Mouse (Mus musculus): ENCODE measurements around the gene Tlx3.

Gene Tlx3

DNA sequence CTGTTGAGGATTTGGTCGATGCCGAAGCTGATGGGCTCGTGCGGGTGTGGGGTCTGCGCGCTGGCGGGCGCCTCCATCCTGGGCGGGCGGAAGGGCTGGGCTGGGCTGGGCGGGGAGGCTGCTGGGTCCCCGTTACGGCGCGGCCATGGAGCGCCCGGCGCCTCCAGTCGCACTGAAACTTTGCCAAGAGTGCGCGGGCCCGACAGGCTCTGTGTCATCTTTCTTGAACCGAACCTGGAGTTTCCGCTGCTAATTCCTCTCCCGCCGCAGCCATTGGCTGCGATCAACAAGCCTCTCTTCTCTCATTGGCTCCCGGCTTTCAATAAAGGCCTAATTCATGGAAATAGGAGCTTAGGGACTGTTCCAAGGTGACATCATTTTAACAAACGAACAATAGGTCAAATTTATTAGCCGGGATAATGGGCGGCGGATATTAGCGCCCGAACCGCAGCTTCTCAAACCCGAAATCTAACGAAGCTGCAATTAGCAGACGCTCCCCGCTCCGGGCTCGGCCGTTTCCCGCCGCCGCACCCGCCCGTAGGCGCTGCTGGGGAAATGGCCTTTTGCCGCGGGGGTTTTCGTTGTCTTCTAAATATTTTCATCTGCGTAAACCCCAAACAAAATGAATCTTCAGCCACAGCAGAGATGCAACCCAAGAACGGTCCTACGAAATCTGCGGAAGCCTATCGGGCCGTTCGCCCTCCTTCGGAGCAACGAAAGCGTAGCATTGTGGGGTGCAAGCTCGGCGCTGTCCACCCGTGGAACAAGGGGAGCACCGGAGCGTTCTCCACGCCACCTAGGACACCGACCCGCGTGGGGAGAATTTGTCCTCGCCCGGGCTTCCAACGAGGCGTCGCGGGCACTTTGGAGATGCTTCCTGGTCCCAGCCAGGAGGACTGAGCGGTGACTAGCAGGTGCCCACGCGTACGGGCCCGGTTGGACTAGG lies at the start of gene Tlx3:
Gene Tlx3, minus strand, starts transcription at position 207 of the 946 bp plus-strand sequence.
- peak; percentile 93 for DNase-seq

DNA sequence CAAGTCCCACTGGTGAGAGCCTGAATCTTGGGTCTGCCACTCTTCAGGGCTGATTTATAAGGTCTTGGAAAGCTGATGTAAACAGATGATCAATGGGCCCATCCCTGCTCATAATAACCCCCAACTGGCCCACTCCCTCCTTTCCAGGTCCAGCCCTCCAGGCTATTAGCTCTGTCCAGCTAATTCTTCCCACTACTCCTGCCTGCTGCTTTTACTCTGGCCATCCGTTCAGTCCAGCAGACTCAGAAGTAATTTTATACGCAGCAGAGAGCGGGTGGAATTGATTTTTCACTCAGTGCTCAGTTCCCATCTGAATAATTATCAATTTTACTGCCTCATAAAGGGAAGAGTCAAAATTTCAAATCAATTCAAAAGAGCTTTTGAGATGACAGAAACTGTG lies 36.9 kb upstream of the Tlx3 start:
- DNase-seq, result no peak

DNA sequence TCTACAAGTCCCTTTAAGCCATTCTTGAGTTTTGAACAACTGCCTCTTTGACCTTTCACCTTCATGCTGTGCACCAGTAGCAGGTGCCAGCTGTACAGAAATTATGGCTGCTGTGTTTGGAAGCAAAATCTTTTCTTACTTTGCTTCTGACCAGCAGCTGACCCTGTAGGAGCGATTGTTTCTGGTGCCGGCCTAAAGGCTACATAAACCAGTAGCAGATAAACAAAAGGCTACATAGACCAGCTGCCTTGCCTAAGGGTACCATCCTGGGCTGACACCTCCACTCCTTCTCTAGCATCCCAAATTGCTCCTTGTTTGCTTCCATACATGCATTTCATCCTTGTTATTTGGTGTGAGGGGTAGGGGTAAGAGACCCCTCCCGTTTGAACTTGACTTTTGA lies 30.7 kb upstream of the Tlx3 start:
- DNase-seq, result no peak

DNA sequence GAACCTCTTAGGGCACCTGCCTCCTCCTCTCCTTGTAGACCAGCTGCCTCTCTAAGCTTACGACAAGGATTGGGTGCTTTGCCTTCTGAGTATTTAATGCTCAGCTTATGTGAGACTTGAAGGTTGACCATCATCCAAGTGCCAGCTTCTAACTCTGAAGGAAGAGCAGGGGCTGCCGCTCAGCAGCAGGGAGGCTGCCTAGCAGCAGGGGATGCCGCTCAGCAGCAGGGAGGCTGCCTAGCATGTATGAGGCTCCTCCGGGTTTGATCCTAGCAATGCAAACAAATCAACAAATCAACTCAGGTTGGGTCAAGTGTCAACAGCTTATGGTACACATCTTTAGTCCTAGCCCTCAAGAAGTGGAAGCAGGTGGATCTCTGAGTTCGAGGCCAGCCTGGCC lies 28.7 kb upstream of the Tlx3 start:
- DNase-seq, result no peak

DNA sequence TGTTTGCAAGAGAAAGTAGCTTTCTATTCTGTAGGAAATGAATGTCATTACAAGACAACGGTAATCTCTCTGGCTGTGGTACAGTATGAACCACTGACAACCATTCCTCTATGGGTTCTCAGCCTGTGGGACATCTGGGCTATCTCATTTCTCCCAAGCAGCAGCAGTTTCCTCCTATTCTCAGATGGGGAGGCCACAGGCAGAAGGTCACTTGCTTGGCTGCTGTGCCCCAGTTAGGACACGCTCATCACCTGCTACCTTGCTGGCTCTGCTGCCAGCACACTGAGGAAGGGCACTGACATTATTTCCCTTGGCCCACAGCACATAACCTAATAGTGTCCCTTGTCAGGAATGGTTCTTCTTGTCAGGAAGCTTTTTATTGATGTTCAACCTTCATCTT lies 24.8 kb upstream of the Tlx3 start:
- DNase-seq, result no peak

DNA sequence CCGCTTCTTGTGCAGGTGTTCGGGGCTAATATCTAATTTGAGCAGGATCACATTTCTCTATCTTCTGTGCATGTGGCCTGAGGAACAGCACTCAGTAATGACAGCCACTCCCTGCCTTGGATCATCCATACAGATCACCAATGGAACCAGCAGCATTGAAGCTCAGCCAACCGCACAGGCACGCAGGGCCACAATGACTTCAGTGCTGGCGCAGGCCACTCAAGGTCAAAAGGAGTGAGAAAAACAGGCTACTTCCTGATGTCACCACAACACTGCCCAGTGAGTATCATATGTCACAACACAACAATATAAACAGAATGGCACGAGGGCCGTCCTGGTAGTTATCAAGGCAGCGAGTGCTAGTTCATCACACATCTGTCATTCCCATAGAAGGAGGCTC lies 23.1 kb upstream of the Tlx3 start:
- DNase-seq, result no peak

DNA sequence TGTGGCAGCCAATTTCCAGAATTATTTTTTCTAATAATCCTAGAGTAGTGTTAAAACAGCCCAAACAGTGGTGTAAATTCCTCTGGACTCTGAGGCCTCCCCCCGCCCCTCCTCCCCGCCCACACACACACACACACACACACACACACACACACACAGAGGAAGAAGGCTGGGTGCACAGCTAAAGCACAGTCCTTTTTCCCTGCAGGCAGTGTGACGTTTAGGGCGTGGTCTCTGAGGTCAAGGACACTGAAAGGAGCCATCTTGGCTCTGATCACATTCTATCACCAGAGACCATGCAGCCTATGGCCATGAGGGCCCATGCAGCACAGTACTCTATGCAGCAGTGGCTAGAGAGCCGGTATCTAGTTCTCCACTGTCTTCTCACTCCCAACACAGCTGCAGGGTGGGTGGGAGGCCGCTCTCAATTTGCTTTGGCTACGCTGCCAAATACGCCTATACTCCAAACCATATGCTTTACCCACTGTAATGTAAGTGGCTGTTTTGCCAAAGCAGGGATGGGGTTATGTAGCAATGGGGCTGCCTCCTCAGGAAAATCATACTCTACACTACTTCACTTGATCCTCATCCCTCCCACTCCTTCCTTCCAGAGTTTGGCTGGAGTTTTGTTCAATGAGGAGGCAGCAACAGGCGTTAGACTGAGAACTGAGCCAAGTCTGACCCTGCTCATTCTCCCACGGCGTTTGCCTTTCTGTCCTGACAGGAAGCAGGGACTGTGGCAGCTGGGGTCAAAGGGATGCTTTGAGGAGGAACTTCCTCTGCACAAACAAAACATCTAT lies 18.4 kb upstream of the Tlx3 start:
- DNase-seq, result no peak

DNA sequence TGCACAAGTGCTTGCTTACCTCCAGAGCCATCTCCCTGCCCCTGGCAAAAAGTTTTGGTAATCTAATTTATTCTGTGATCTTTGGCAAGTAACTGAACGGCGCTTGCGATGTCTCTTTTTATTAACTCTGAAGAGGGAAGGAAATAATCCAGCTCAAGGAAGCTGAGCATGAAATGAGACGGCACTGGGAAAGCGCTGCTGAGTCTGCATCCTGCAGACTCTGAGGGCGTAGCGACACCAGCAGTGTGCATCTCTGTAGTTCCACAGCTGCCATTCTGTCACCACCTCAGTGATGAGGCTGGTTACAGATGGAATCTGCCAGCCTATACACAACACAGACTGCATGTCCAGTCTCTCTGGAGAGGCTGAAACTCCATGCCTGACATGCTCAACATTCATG lies 17.4 kb upstream of the Tlx3 start:
- no peak for DNase-seq

DNA sequence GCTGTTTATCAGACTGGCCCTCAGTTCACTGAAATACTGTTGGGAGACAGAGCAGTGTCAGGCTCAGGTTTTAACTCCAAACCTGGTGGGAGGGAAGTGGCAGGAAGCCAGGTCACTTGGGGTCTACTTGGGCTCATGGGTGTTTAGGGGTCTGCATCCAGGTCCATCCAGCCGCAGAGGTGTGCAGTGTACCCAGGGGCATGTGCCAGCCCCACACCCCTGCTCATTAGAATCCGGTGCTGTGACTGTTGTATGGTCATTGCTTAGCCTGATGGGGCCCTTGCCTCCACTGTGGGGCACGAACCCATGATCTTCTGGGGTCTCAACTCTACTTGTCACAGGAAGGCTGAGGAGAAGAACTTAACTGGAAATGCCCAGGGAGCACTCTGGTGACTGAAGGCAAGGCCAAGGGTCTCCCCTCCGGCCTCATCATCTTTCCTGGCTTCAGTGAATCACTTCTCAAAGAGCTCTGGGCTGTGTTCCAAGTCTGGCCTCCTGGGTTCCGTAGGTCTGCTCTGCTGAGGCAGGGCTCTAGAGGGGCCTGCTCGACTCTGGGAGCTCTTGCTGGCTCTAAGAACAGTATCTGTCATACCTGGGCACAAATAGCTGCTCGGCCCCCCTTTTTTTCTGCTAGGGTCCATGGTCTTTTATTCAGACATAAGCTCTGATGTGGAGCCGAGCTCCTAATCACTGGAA lies 14.1 kb upstream of the Tlx3 start:
- DNase-seq, result peak; percentile 57

DNA sequence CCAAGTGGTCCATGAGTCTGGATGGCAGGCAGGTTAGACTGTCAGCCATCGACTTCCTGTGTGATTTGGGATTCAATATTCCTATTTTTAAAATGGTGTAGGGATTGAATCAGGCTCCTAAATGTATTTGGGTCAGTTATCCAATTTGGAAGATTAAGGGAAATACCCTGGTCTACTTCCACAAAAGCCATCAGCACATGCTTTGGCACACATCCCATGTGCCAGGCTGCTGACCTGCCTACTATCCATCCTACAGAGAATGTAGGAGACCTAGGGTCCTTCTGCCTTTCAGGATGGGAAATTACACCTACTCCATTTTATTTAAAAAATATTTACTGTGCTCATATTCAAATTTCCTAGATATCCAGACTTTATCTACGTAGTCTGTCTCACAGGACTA lies 4.0 kb upstream of the Tlx3 start:
- peak; percentile 50 for DNase-seq

DNA sequence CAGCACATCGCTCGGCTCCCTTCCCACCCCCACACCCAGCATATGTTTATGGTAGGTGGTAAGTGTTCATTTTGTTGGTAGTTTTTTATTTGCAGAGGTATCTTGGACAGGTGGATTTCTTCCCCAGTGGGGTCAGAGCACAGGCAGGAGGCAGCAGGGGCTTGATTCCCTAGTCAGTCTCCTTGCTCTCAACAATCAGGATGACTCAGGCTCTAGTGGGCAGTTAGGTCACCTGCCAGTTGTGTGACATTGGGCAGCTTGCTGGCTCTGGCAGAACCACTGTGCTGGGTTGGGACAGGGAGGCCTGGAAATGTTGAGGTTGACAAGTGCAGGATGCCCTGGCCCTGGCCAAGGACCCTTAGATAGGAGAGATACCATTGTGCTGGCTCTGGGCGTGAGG lies 1.6 kb upstream of the Tlx3 start:
- DNase-seq, result peak; percentile 45

DNA sequence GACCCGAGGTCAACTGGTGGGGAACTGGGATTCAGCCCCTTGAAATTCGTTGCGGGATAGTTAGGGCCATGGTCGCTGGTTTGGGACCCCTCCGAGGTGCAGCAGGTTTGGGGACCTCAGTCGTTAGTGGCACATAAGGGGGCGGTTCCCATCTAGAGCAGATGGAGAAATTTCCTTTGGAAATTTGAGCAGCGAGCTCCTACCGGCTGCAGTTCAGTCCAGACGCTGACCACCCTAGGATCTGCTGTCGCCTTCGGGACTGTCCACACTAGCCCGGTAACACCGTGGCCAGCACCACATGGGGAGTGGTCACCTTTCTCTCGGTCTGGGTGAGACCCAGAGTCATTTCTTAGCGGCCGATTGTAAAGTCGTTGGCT lies 928 bp upstream of the Tlx3 start:
- DNase-seq, result peak; percentile 44

DNA sequence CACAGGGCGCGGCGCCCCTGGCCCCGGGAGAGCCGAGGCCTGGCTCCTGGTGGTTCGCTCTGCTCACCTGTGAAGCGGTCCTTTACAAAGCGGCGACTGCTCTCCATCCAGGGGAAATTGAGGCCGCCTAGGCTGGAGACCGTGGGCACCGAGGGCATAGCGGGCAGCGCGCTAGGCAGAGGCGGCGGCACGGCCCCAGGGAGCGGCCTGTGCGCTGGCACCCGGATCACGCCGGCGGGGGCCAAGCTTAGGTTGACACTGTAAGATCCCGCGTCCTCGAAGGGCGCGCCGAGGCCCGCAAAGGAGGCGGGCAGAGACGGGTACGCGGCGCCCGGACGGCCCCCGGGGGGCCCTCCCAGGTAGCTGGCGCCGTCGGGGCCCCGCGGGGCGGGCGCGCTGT lies 417 bp downstream of the Tlx3 start:
- DNase-seq, result peak; percentile 56

DNA sequence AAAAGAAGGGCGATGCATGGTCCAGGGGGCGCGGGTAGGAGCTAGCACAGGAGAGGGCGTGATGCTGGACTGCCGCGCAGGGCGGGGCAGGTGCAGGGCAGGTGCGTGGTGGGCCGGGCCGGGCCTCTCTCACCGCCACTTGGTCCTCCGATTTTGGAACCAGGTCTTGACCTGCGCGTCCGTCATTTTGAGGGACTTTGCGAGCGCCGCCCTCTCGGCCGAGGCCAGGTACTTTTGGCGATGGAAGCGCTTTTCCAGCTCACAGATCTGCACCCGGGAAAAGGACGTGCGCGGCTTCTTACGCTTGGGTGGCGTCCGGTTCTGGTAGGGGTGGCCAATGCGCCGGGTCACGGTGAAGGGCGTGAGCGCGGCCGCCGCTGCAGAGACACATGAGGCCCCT lies 1.1 kb downstream of the Tlx3 start:
- DNase-seq, result peak; percentile 78

DNA sequence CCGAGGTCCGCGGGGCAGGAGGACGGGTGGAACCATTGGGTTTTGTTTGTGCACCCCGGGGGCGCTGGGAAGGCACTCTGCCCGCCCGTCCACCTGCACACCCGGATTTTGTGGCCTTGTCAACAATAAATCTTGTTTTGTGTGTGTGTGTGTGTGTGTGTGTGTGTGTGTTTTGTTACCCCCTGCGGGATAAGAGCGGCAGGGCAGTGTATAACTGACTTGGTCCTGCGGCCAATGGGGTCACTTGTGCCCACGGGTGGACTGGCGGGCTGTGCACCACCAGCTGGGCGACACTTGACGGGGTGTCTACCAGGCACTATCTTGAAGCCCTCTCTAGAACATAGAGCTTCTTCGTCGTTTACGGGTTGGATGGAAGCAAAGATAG lies 1.8 kb downstream of the Tlx3 start:
- DNase-seq, result peak; percentile 62

DNA sequence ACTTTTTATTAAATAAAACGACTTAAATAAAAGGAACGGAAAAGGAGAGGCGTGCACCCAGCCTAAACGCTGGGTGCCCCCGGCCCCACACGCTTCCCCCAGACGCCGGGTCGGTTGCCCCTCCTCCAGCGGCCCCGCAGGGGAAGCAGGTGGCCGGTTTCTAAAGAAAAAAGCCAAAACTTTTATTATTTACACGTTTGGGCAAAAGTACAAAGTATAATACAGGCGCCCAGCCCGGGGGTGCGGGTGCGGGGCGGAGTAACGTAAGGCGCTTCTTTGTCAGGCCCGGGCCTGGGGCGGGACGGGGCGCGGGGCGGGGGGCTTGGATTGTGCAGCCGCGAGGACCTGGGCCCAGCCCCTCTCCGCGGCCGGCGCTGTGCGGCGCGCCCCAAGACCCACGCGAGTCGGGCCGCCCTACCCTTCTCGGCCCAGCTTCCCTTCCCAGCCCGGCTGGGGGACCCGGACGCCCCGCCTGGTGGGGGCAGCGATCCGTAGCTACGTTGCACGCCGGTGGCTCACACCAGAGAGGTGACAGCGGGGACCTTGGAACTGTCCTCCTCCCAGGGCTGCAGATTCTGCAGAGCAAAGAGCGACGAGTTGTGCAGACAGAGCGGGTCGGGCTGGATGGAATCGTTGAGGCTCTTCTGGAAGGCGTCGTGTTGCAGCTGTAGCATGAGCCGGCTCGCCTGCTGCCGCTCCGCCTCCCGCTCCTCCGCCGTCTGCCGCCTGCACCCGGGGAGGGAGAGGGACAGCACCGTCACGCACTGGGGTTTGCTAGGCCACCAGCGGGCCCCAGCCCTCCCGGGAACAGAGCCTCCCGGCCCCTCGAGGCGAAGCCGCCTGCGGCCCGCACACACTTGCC lies 2.4 kb downstream of the Tlx3 start:
- peak; percentile 47 for DNase-seq

DNA sequence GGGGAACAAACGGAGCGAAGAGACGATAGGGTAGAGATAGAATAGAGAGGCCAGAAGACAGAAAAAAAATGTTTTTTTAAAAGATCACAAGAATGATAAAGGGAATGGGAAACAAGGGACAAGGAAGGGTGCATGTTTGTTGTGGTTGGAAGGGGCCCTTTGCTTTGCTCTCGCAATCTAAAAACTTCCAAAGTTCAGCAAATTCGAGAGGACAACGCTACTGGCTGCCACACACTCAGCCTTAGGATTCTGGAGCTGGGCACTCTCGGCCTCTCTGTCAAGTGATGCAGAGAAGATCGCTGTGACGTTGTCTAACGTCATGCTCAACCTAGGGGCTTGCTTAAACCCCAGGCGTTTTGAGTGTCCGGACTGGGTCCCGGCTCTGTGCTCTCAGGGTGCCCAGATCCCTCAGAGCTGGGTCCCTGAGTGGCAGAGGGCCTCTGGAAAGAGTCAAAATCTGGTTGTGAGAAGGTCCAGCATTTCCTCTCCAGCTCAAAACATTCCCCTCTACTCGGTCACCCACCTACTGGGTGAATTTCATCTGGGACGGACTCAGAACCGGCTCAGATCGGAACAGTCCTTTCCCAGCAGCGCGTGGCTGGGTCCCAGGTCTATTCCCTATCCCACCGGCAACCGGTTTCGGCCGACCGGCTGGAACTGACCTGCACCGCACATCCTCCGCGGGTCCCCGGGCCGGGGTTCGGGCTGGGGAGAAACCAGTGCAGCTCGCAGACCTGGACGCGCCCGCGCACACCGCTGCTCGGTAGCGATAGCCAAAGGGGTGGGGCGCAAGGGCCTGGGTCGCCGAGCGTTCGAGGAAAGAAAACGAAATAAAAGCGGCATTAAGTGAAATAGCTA lies 3.3 kb downstream of the Tlx3 start:
- DNase-seq, result peak; percentile 46

DNA sequence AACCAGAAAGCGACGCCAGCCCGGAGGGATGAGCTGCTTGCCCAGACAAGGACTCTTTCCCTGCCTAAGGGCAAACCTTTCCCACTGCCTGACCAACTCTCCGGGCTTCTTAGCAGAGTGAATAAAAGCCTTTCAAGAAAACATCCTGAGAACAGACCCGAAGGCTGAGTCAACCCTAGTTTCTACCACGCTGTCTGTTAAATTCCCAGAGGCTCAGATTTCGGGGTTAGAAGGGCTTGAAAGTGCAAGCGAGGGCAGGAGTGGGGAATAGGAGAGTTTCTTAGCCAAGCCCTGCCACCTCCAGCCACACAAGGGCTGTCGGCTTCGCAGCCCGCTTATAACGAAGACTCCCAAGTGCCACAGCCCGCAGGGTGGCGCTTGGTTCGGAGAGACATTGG lies 4.3 kb downstream of the Tlx3 start:
- DNase-seq, result peak; percentile 29

DNA sequence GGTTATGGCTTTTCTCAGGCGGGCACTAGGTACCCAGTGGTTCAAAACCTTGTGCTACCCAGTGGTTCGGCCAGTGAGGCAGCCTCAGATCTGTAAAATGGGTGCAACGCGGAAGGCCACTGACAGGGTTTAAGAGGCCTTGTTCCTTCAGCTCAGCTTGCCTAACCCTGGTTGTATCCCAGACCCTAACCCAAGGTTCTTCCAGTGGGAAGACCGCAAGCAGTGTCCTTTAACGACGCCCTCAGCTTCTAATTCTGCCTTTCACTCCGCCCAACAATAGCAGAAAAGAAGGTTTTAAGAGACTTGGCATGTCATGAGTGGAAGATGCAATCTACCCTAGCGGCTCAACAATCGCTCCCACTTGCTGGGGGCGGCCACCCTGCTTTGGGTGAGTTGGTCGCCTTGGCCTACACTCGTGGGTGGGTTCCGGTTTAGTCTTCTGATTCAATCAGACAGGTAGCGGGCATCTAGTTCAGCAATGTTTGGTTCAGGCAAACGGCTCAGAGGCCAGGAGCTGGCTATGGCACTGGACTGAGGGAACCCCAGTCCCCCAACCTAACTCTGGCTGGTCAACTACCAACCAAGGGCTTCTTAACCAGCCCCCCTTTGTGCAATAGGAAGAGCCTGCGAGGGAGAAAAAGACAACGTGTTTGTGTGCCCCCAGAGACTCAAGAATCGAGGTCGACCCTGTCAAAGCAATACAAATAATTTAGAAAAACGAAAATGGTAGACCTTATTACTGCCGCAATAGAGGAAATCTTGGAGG lies 4.9 kb downstream of the Tlx3 start:
- DNase-seq, result peak; percentile 32

DNA sequence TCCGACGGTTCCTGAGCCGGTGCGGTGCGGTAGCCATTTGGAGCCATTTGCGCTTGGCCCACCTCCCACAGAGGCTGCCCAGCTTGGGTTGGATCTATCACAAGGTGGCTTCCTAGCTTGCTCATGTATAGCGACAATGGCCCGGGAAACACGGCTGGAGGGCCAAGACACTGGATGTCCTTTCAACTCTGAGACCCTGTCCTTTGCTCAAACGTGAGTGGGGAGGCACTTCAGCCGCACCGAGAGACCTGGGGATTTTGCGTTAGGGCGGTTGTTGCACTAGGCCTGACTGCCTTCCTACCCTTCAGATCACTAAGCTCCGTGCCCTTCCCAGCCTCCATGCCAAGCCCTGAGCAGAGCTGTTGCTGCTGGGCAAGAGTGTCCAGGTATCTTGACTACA lies 5.7 kb downstream of the Tlx3 start:
- peak; percentile 61 for DNase-seq

DNA sequence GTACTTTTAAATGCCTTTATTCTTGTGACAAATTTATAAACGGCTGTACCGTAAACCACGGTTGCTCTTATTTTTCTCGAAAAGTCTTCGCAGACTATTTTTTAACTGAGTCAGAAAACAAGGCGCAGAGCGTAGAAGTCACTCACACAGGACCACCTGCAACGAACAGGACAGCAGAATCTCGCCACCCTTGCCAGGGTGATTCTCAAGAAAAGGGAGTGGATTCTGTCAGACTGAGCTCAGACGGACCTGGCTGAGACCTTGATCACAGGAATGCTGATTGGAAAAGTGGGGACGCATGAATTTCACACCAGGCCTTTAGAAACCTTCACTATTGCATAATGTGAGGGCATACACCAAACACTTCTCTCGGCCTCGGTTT lies 6.3 kb downstream of the Tlx3 start:
- peak; percentile 31 for DNase-seq
